Mouse (Mus musculus) lung, embryonic 16.5 days (tissue): ENCODE measurements around the gene Ctsl. TPM values are rescaled to one million over a fixed set of nuclear protein-coding genes. Genes with fewer than 3 reads are reported as not detected.
A peak's percentile ranks its signal among the peaks of the same experiment; 100 is the strongest.

Source experiments
- ATAC-seq: fragments of 200-750 bp; cut with Nextera tagmentation; 2 replicates; pipeline ENCODE4 v1.8.0; 2017; ENCODE audit warnings: low read depth, mild to moderate bottlenecking, moderate library complexity
- H3K27ac ChIP-seq: fragments of 300-500 bp; sonication (generic); 2 replicates; pipeline ENCODE4 v1.5.1; 2014; ENCODE audit warnings: mild to moderate bottlenecking, control low read depth, low read length
- H3K27me3 ChIP-seq: fragments of 300-500 bp; sonication (generic); 2 replicates; pipeline ENCODE4 v1.6.1; 2014; ENCODE audit warnings: low read depth, low read length, mixed read lengths; ENCODE audit not compliant: control insufficient read depth, insufficient read depth
- H3K36me3 ChIP-seq: fragments of 300-500 bp; sonication (generic); 2 replicates; pipeline ENCODE4 v1.6.1; 2014; ENCODE audit warnings: low read length; ENCODE audit not compliant: control insufficient read depth, insufficient read depth
- H3K4me1 ChIP-seq: fragments of 300-500 bp; sonication (generic); replicated peaks from 2 replicates; pipeline ENCODE4 v1.6.1; 2014; ENCODE audit warnings: low read length, mixed read lengths; ENCODE audit not compliant: control insufficient read depth, insufficient read depth
- H3K4me2 ChIP-seq: fragments of 300-500 bp; sonication (generic); 2 replicates; pipeline ENCODE4 v1.6.1; 2014; ENCODE audit warnings: low read depth, low read length, control low read depth
- H3K4me3 ChIP-seq: fragments of 300-500 bp; sonication (generic); 2 replicates; pipeline ENCODE4 v1.5.1; 2014; ENCODE audit warnings: mild to moderate bottlenecking, low read length, control low read depth
- H3K9ac ChIP-seq: fragments of 300-500 bp; sonication (generic); 2 replicates; pipeline ENCODE4 v1.6.1; 2014; ENCODE audit warnings: low read length, control low read depth
- H3K9me3 ChIP-seq: fragments of 300-500 bp; sonication (generic); 2 replicates; pipeline ENCODE4 v1.6.1; 2016; ENCODE audit warnings: low read length; ENCODE audit not compliant: control insufficient read depth
- WGBS: fragments of 180-500 bp; shearing (Covaris S2); extraction: QIAGEN DNeasy Blood & Tissue Kit; methylation state at CpG from one replicate; pipeline ENCODE4 v1.1.7; 2014; 5-methylcytosine and 5-hydroxymethylcytosine counted together
- polyA plus RNA-seq: library from polyadenylated mRNA; unstranded; fragments of >200 nt; fragmentation: Nextera tagmentation; extraction: Ambion mirVana; gene quantifications from 2 replicates; pipeline ENCODE4 v1.2.1, GENCODE M21; 2015

Gene Ctsl
- polyA plus RNA-seq, 1 experiment from 2014 or later = 175 TPM

GRCm38 (mm10) chr13:64364258-64364657, 6.4 kb downstream of the Ctsl start:
- peaks cover 21% of the 10 kb centered on the region for H3K36me3 ChIP-seq
- no peak overlapping the region for H3K27ac ChIP-seq
- H3K9ac ChIP-seq = no peak overlapping the region
- no peak for ATAC-seq
- 71% methylated on average over 2 of the region's 2 CpGs for WGBS
- H3K4me2 ChIP-seq = no peak overlapping the region
- no peaks in the 10 kb centered on the region for H3K9me3 ChIP-seq
- no peaks in the 10 kb centered on the region for H3K27me3 ChIP-seq
- H3K4me3 ChIP-seq = no peak overlapping the region
- H3K4me1 ChIP-seq = peaks cover 3% of the 10 kb centered on the region; the same call in 1 of the 2 replicates

- peaks cover 13% of the 10 kb centered on the region for H3K36me3 ChIP-seq
- no peak overlapping the region for H3K27ac ChIP-seq
- no peak for ATAC-seq
- no peak overlapping the region for H3K4me3 ChIP-seq
- no peaks in the 10 kb centered on the region for H3K27me3 ChIP-seq
- H3K4me1 ChIP-seq = no peaks in the 10 kb centered on the region
- H3K9me3 ChIP-seq = no peaks in the 10 kb centered on the region
- 78% methylated on average over 6 of the region's 6 CpGs for WGBS
- no peak overlapping the region for H3K4me2 ChIP-seq
- H3K9ac ChIP-seq = no peak overlapping the region
Measured at GRCm38 (mm10) chr13:64362139-64362538, 8.6 kb downstream of the Ctsl start.

- no peaks in the 10 kb centered on the region for H3K4me1 ChIP-seq
- H3K36me3 ChIP-seq = peaks cover 9% of the 10 kb centered on the region; the same call in 1 of the 2 replicates
- H3K9ac ChIP-seq = no peak overlapping the region
- no peaks in the 10 kb centered on the region for H3K9me3 ChIP-seq
- WGBS = 84% methylated on average over 3 of the region's 3 CpGs
- ATAC-seq = no peak
- no peak overlapping the region for H3K4me2 ChIP-seq
- H3K27ac ChIP-seq = no peak overlapping the region
- no peaks in the 10 kb centered on the region for H3K27me3 ChIP-seq
- H3K4me3 ChIP-seq = no peak overlapping the region
Measured at GRCm38 (mm10) chr13:64361020-64361419, 9.7 kb downstream of the Ctsl start.

- Histone ChIP-seq H3K27ac (no peak overlapping the region), H3K36me3 (peaks cover 9% of the 10 kb centered on the region; the same call in 1 of the 2 replicates), H3K27me3 (no peaks in the 10 kb centered on the region), H3K9me3 (no peaks in the 10 kb centered on the region), H3K9ac (no peak overlapping the region), H3K4me1 (no peaks in the 10 kb centered on the region), H3K4me2 (no peak overlapping the region), H3K4me3 (no peak overlapping the region)
- 88% methylated on average over 3 of the region's 3 CpGs for WGBS
- ATAC-seq = no peak
Measured at GRCm38 (mm10) chr13:64359702-64360101, 11.0 kb downstream of the Ctsl start.

- peaks cover 4% of the 10 kb centered on the region; the same call in 1 of the 2 replicates for H3K36me3 ChIP-seq
- no peak for ATAC-seq
- H3K4me2 ChIP-seq = no peak overlapping the region
- H3K27ac ChIP-seq = no peak overlapping the region
- H3K4me1 ChIP-seq = no peaks in the 10 kb centered on the region
- no peaks in the 10 kb centered on the region for H3K27me3 ChIP-seq
- no peaks in the 10 kb centered on the region for H3K9me3 ChIP-seq
- H3K4me3 ChIP-seq = no peak overlapping the region
- WGBS = 83% methylated on average over 1 of the region's 1 CpGs
- H3K9ac ChIP-seq = no peak overlapping the region
Measured at GRCm38 (mm10) chr13:64358476-64358875, 12.2 kb downstream of the Ctsl start.

GRCm38 (mm10) chr13:64357389-64357788, 13.3 kb downstream of the Ctsl start:
- Histone ChIP-seq H3K36me3 (peaks cover 4% of the 10 kb centered on the region; the same call in 1 of the 2 replicates), H3K27ac (no peak overlapping the region), H3K4me2 (no peak overlapping the region), H3K9me3 (no peaks in the 10 kb centered on the region), H3K27me3 (no peaks in the 10 kb centered on the region), H3K9ac (no peak overlapping the region), H3K4me1 (no peaks in the 10 kb centered on the region), H3K4me3 (no peak overlapping the region)
- WGBS = 68% methylated on average over 5 of the region's 5 CpGs
- no peak for ATAC-seq

- 66% methylated on average over 2 of the region's 2 CpGs for WGBS
- H3K4me3 ChIP-seq = no peak overlapping the region
Measured at GRCm38 (mm10) chr13:64349474-64349873, 21.2 kb downstream of the Ctsl start.

GRCm38 (mm10) chr13:64344082-64344501, 26.6 kb downstream of the Ctsl start:
- H3K4me3 ChIP-seq = peak overlapping the region; percentile 43
- ATAC-seq = peak; percentile 45
- H3K27ac ChIP-seq = no peak overlapping the region
- H3K4me2 ChIP-seq = peak overlapping the region; percentile 69
- no peaks in the 10 kb centered on the region for H3K27me3 ChIP-seq
- H3K9me3 ChIP-seq = no peaks in the 10 kb centered on the region
- H3K9ac ChIP-seq = peak overlapping the region; percentile 51
- H3K36me3 ChIP-seq = no peaks in the 10 kb centered on the region
- H3K4me1 ChIP-seq = no peaks in the 10 kb centered on the region
- 4% methylated on average over 9 of the region's 9 CpGs for WGBS

More at GRCm38 (mm10) chr13:64349474-64349873, 21.2 kb downstream of the Ctsl start:
- Histone ChIP-seq H3K27me3 (no peaks in the 10 kb centered on the region), H3K9me3 (no peaks in the 10 kb centered on the region), H3K36me3 (no peaks in the 10 kb centered on the region), H3K27ac (no peak overlapping the region), H3K4me2 (no peak overlapping the region), H3K4me1 (no peaks in the 10 kb centered on the region), H3K9ac (no peak overlapping the region)
- ATAC-seq = no peak

- no peaks in the 10 kb centered on the region for H3K9me3 ChIP-seq
- no peak overlapping the region for H3K27ac ChIP-seq
- H3K36me3 ChIP-seq = no peaks in the 10 kb centered on the region
- peak; percentile 26; the same call in 1 of the 2 replicates for ATAC-seq
- no peaks in the 10 kb centered on the region for H3K4me1 ChIP-seq
- H3K9ac ChIP-seq = peak overlapping the region; percentile 51
- 16% methylated on average over 10 of the region's 10 CpGs for WGBS
- no peaks in the 10 kb centered on the region for H3K27me3 ChIP-seq
- peak overlapping the region; percentile 43 for H3K4me3 ChIP-seq
- H3K4me2 ChIP-seq = peak overlapping the region; percentile 69
Measured at GRCm38 (mm10) chr13:64343598-64343997, 27.1 kb downstream of the Ctsl start.
